Mouse (Mus musculus) cerebellum, adult 8-10 months (tissue): Measurements from ENCODE around the gene Olfr247.
"Not testable (repeated sequence)": the region's sequence is repeated elsewhere in the genome, so short reads cannot be mapped to it uniquely, and the experiment has no call there.

Experiments used
- DNase-seq: peaks from one replicate; pipeline ENCODE4 v3.0.0; 2022

Gene Olfr247

GRCm38 (mm10) chr10:129976040-129976439 is at the start of gene Olfr247:
Olfr247 (minus strand) TSS chr10:129976140.
- DNase-seq, result not testable (repeated sequence)

GRCm38 (mm10) chr10:130012321-130012720 is 36.4 kb upstream of the Olfr247 start, which contains the start of gene Olfr820:
Olfr820 (plus strand) TSS chr10:130012621.
- no peak for DNase-seq

GRCm38 (mm10) chr10:130005366-130005765 is 29.4 kb upstream of the Olfr247 start:
- DNase-seq, result not testable (repeated sequence)

GRCm38 (mm10) chr10:130004104-130004503 is 28.2 kb upstream of the Olfr247 start:
- not testable (repeated sequence) for DNase-seq

GRCm38 (mm10) chr10:129984962-129985361 is 9.0 kb upstream of the Olfr247 start, which contains the start of gene Gm10310:
Gm10310 (minus strand) TSS chr10:129985062.
- not testable (repeated sequence) for DNase-seq

GRCm38 (mm10) chr10:129981867-129982266 is 5.9 kb upstream of the Olfr247 start:
- DNase-seq, result not testable (repeated sequence)

- DNase-seq, result not testable (repeated sequence)
Measured at GRCm38 (mm10) chr10:129972994-129973393, 2.9 kb downstream of the Olfr247 start.

GRCm38 (mm10) chr10:129967166-129967565 is 8.8 kb downstream of the Olfr247 start, which contains the start of gene Olfr819:
Olfr819 (minus strand) TSS chr10:129967266.
- not testable (repeated sequence) for DNase-seq

- DNase-seq, result not testable (repeated sequence)
Measured at GRCm38 (mm10) chr10:129966232-129966631, 9.7 kb downstream of the Olfr247 start.

- DNase-seq, result no peak
Measured at GRCm38 (mm10) chr10:129949000-129949399, 26.9 kb downstream of the Olfr247 start, which contains the start of gene Olfr818. Olfr818 (minus strand) TSS chr10:129949100.
